Mouse (Mus musculus) cerebellum, adult 9-10 months (tissue): ENCODE results near the gene Scarb2.

Experiments
- DNase-seq: peaks from one replicate; pipeline ENCODE4 v3.0.0; 2022

The Scarb2 gene

GRCm38 (mm10) chr5:92490779-92491178 is 15.9 kb downstream of the Scarb2 start:
- DNase-seq, result no peak

- no peak for DNase-seq
These were observed 16.3 kb downstream of the Scarb2 start for GRCm38 (mm10) chr5:92490304-92490703.

GRCm38 (mm10) chr5:92489503-92489902 is 17.1 kb downstream of the Scarb2 start:
- peak; percentile 53 for DNase-seq

GRCm38 (mm10) chr5:92488961-92489360 is 17.7 kb downstream of the Scarb2 start:
- DNase-seq, result no peak

GRCm38 (mm10) chr5:92488408-92488807 is 18.2 kb downstream of the Scarb2 start:
- DNase-seq, result no peak

- DNase-seq, result no peak
These were observed 19.9 kb downstream of the Scarb2 start for GRCm38 (mm10) chr5:92486758-92487157.

GRCm38 (mm10) chr5:92484880-92485279 is 21.8 kb downstream of the Scarb2 start:
- no peak for DNase-seq

- no peak for DNase-seq
These were observed 33.8 kb downstream of the Scarb2 start for GRCm38 (mm10) chr5:92472863-92473262.

GRCm38 (mm10) chr5:92471531-92471930 is 35.1 kb downstream of the Scarb2 start:
- no peak for DNase-seq

- peak; percentile 61 for DNase-seq
These were observed 37.2 kb downstream of the Scarb2 start for GRCm38 (mm10) chr5:92469201-92470130.

- DNase-seq, result no peak
These were observed 38.4 kb downstream of the Scarb2 start for GRCm38 (mm10) chr5:92468234-92468633.

GRCm38 (mm10) chr5:92467102-92467766 is 39.4 kb downstream of the Scarb2 start:
- no peak for DNase-seq

- DNase-seq, result no peak
These were observed 41.1 kb downstream of the Scarb2 start for GRCm38 (mm10) chr5:92465511-92465910.

- peak; percentile 63 for DNase-seq
These were observed 45.3 kb downstream of the Scarb2 start for GRCm38 (mm10) chr5:92461321-92461720.

- DNase-seq, result no peak
These were observed 47.9 kb downstream of the Scarb2 start for GRCm38 (mm10) chr5:92458726-92459125.

- no peak for DNase-seq
These were observed 49.2 kb downstream of the Scarb2 start for GRCm38 (mm10) chr5:92457410-92457809.

- no peak for DNase-seq
These were observed 53.8 kb downstream of the Scarb2 start for GRCm38 (mm10) chr5:92452876-92453275.

GRCm38 (mm10) chr5:92446736-92447135 is 59.9 kb downstream of the Scarb2 start:
- DNase-seq, result no peak

GRCm38 (mm10) chr5:92445016-92445415 is 61.6 kb downstream of the Scarb2 start:
- DNase-seq, result no peak

GRCm38 (mm10) chr5:92442914-92443313 is 63.7 kb downstream of the Scarb2 start:
- no peak for DNase-seq

GRCm38 (mm10) chr5:92441494-92441893 is 65.1 kb downstream of the Scarb2 start:
- DNase-seq, result no peak

GRCm38 (mm10) chr5:92438540-92438939 is 68.1 kb downstream of the Scarb2 start:
- DNase-seq, result no peak

- DNase-seq, result peak; percentile 98
These were observed 71.5 kb downstream of the Scarb2 start, which contains the start of gene Nup54 for GRCm38 (mm10) chr5:92435025-92435584. Gene Nup54, minus strand, starts transcription at chr5:92435219.

- no peak for DNase-seq
These were observed 72.1 kb downstream of the Scarb2 start for GRCm38 (mm10) chr5:92434571-92434985.
